Mouse (Mus musculus) neural tube, embryonic 11.5 days (tissue): Measurements from ENCODE around the gene Maml1. TPM values are rescaled to one million over a fixed set of nuclear protein-coding genes. Genes with fewer than 3 reads are reported as not detected.

ENCODE experiments used
- ATAC-seq: fragments of 200-750 bp; cut with Nextera tagmentation; 2 replicates; pipeline ENCODE4 v1.8.0; 2017; ENCODE audit warnings: moderate number of reproducible peaks, mild to moderate bottlenecking, moderate TSS enrichment, moderate library complexity; ENCODE audit not compliant: insufficient read depth, low FRiP score, low TSS enrichment
- DNase-seq: peaks from one replicate; pipeline ENCODE4 v3.0.0-alpha.2; 2015; ENCODE audit warnings: low spot score
- H3K27ac ChIP-seq: fragments of 300-500 bp; sonication (generic); 2 replicates; pipeline ENCODE4 v1.5.1; 2014; ENCODE audit warnings: low read depth, mild to moderate bottlenecking, low read length
- H3K27me3 ChIP-seq: fragments of 300-500 bp; sonication (generic); 2 replicates; pipeline ENCODE4 v1.6.1; 2014; ENCODE audit warnings: mild to moderate bottlenecking, low read length, mixed read lengths; ENCODE audit not compliant: control insufficient read depth, insufficient read depth
- H3K36me3 ChIP-seq: fragments of 300-500 bp; sonication (generic); 2 replicates; pipeline ENCODE4 v1.6.1; 2014; ENCODE audit warnings: mild to moderate bottlenecking, low read length, moderate library complexity, mixed read lengths; ENCODE audit not compliant: control insufficient read depth, insufficient read depth
- H3K4me1 ChIP-seq: fragments of 300-500 bp; sonication (generic); 2 replicates; pipeline ENCODE4 v1.6.1; 2014; ENCODE audit warnings: low read length, mixed read lengths; ENCODE audit not compliant: control insufficient read depth, insufficient read depth
- H3K4me2 ChIP-seq: fragments of 300-500 bp; sonication (generic); 2 replicates; pipeline ENCODE4 v1.6.1; 2014; ENCODE audit warnings: low read depth, mild to moderate bottlenecking, moderate library complexity
- H3K4me3 ChIP-seq: fragments of 300-500 bp; sonication (generic); 2 replicates; pipeline ENCODE4 v1.5.1; 2014; ENCODE audit warnings: low read depth, low read length
- H3K9ac ChIP-seq: fragments of 300-500 bp; sonication (generic); 2 replicates; pipeline ENCODE4 v1.6.1; 2014; ENCODE audit warnings: mild to moderate bottlenecking, low read length
- H3K9me3 ChIP-seq: fragments of 300-500 bp; sonication (generic); 2 replicates; pipeline ENCODE4 v1.6.1; 2016; ENCODE audit warnings: low read length; ENCODE audit not compliant: control insufficient read depth
- WGBS: fragments of 180-500 bp; shearing (Covaris S2); extraction: QIAGEN DNeasy Blood & Tissue Kit; methylation state at CpG from one replicate; pipeline ENCODE4 v1.1.7; 2014; 5-methylcytosine and 5-hydroxymethylcytosine counted together
- polyA plus RNA-seq: library from polyadenylated mRNA; unstranded; fragments of >200 nt; fragmentation: Nextera tagmentation; extraction: Ambion mirVana; gene quantifications from 2 replicates; pipeline ENCODE4 v1.2.1, GENCODE M21; 2014

Maml1 gene
- polyA plus RNA-seq, 1 experiment from 2014 or later = 10.7 TPM

DNA sequence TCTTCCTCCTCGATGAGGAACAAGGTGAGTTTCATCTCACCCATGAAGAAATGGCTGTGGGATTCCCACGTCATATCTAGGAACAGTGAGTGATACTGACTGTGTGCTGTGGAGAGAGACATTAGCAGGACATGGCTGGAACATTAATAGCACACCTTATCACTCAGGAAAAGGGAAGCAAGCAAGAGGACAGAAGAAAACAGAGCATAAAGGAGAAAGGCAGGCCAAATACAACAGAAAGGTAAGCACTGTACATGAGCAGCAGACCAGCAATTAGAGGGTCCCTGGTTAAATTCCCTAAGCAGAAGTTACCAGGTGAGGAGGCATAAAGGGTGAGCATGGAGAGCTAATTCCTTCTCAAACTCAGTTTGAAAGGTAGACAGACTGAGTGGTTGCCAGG lies 17.0 kb downstream of the Maml1 start:
- peaks cover 2% of the 10 kb centered on the region; the same call in 1 of the 2 replicates for H3K36me3 ChIP-seq
- no peak overlapping the region for H3K4me3 ChIP-seq
- no peaks in the 10 kb centered on the region for H3K9me3 ChIP-seq
- no peaks in the 10 kb centered on the region for H3K4me1 ChIP-seq
- ATAC-seq (no peak), DNase-seq (no peak)
- no peak overlapping the region for H3K9ac ChIP-seq
- H3K27ac ChIP-seq = no peak overlapping the region
- no peaks in the 10 kb centered on the region for H3K27me3 ChIP-seq
- no peak overlapping the region for H3K4me2 ChIP-seq
- WGBS = 92% methylated on average over 2 of the region's 2 CpGs

GRCm38 (mm10) chr11:50272819-50273218 lies 19.3 kb downstream of the Maml1 start:
- Histone ChIP-seq H3K27me3 (no peaks in the 10 kb centered on the region), H3K4me3 (no peak overlapping the region), H3K36me3 (peaks cover 2% of the 10 kb centered on the region; the same call in 1 of the 2 replicates), H3K4me1 (no peaks in the 10 kb centered on the region), H3K9me3 (no peaks in the 10 kb centered on the region), H3K9ac (no peak overlapping the region), H3K27ac (no peak overlapping the region), H3K4me2 (no peak overlapping the region)
- WGBS = 88% methylated on average over 2 of the region's 2 CpGs
- DNase-seq (no peak), ATAC-seq (no peak)

DNA sequence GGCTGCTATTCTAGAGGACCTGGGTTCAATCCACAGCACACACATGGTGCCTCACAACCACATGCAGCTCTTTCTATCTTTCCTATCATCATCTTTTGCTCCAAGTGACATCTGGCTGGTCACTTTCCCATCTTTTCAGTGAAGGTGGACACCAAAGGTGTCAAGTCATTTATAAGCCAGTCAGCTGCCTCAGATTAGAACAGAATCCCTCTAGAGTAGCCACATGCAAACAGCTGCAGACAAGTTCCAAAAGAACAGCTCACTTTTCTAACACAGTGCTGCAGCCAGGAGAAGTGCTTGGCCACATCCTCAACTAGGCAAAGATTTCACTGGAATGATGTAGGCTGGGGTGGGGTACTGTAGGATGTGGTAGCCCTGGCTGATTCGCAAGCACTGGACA lies 22.2 kb downstream of the Maml1 start:
- no peaks in the 10 kb centered on the region for H3K4me1 ChIP-seq
- H3K9me3 ChIP-seq = no peaks in the 10 kb centered on the region
- no peak overlapping the region for H3K9ac ChIP-seq
- no peak overlapping the region for H3K27ac ChIP-seq
- WGBS = 96% methylated on average over 1 of the region's 1 CpGs
- H3K4me3 ChIP-seq = no peak overlapping the region
- peaks cover 9% of the 10 kb centered on the region for H3K36me3 ChIP-seq
- H3K4me2 ChIP-seq = no peak overlapping the region
- H3K27me3 ChIP-seq = no peaks in the 10 kb centered on the region
- no peak for ATAC-seq
- DNase-seq = no peak

DNA sequence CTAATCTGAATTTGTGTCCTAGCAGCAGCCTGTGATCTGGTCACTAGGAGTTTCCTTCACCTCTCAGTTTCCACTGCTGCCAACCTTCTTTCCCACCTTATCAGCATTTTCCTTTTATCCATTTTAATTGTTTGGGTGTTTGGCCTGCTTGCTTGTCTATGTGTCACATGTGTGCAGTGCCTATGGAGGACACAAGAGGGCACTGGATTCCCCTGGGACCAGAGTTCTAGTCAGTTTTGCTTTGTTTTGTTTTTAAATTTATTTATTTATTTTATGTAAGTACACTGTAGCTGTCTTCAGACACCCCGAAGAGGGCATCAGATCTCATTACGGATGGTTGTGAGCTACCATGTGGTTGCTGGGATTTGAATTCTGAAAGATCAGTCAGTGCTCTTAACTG lies 22.9 kb downstream of the Maml1 start:
- no peak overlapping the region for H3K4me2 ChIP-seq
- no peaks in the 10 kb centered on the region for H3K4me1 ChIP-seq
- H3K4me3 ChIP-seq = no peak overlapping the region
- no peaks in the 10 kb centered on the region for H3K27me3 ChIP-seq
- peaks cover 12% of the 10 kb centered on the region for H3K36me3 ChIP-seq
- DNase-seq (no peak), ATAC-seq (no peak)
- 85% methylated on average over 2 of the region's 2 CpGs for WGBS
- no peak overlapping the region for H3K27ac ChIP-seq
- no peaks in the 10 kb centered on the region for H3K9me3 ChIP-seq
- H3K9ac ChIP-seq = no peak overlapping the region

DNA sequence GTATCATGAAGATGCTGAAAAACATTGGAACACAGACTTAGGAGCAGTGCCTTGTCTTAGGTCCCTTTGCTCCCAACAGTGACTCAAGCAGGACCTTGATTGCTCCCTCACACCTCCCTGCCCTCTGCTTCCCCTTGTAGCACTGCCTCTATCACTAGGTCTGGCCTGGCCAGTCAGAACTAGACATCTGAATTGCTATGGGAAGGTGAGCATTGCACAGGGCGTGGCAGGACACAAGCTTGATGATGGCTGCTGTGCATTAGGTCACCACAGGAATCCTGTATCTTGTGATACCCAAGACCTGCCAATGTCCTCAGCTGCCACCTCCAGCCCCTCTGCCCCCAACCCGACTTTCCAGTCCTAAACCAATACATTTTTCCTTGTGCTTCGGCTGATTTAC lies 25.1 kb downstream of the Maml1 start:
- Histone ChIP-seq H3K4me1 (no peaks in the 10 kb centered on the region), H3K9me3 (no peaks in the 10 kb centered on the region), H3K4me2 (no peak overlapping the region), H3K4me3 (no peak overlapping the region), H3K9ac (no peak overlapping the region), H3K27me3 (no peaks in the 10 kb centered on the region), H3K27ac (no peak overlapping the region), H3K36me3 (peaks cover 21% of the 10 kb centered on the region)
- ATAC-seq = no peak
- WGBS = 93% methylated on average over 3 of the region's 3 CpGs
- DNase-seq = no peak

DNA sequence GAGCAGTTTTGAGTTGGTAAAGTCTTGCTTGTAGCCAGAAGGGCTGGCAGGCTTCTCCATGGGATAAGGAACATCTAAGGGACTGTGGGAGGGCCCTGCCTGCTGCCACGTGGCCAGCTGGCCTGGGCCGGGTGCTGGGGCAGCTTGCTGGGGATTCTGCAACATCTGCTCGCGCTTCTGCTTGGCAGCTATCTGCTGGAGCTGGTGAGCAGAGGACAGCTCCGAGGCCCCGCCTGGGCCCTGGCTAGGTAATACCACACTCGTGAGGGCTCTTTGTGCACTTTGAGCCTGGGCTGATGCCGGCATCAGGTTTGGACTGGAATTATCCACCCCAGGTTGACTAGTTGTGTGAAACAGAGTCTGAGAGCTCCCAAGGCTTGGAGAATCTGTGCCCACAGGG lies 26.2 kb downstream of the Maml1 start:
- ATAC-seq (no peak), DNase-seq (no peak)
- H3K4me3 ChIP-seq = no peak overlapping the region
- no peak overlapping the region for H3K27ac ChIP-seq
- H3K4me1 ChIP-seq = no peaks in the 10 kb centered on the region
- no peaks in the 10 kb centered on the region for H3K9me3 ChIP-seq
- no peaks in the 10 kb centered on the region for H3K27me3 ChIP-seq
- no peak overlapping the region for H3K4me2 ChIP-seq
- H3K36me3 ChIP-seq = peaks cover 30% of the 10 kb centered on the region
- H3K9ac ChIP-seq = no peak overlapping the region
- 94% methylated on average over 8 of the region's 8 CpGs for WGBS

DNA sequence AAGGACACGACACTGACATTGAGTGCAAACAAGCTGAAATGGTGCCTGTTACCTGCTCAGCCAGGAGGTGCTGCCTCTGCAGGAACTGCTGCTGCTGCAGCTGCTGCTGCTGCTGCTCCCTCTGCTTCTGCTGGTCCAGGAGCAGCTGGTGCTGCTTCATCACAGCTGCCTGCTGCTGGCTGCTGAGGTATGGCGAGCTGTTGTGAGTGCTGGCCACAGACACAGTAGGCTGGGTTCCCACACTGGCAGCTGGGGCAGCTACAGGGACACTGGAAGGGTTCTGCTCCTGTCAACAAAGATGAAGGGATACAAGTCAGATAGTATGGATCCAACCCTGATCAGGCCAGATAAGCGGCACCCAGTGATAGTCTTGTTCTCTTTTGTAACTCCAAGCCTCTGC lies 28.9 kb downstream of the Maml1 start:
- ATAC-seq = no peak
- Histone ChIP-seq H3K36me3 (peaks cover 36% of the 10 kb centered on the region), H3K27me3 (no peaks in the 10 kb centered on the region)

GRCm38 (mm10) chr11:50262020-50262419 lies 30.1 kb downstream of the Maml1 start:
- Histone ChIP-seq H3K9ac (no peak overlapping the region), H3K4me1 (no peaks in the 10 kb centered on the region), H3K36me3 (peaks cover 43% of the 10 kb centered on the region), H3K27ac (no peak overlapping the region), H3K4me2 (no peak overlapping the region), H3K4me3 (no peak overlapping the region), H3K9me3 (no peaks in the 10 kb centered on the region), H3K27me3 (no peaks in the 10 kb centered on the region)
- DNase-seq (no peak), ATAC-seq (no peak)
- WGBS = 90% methylated on average over 4 of the region's 4 CpGs

More for the DNA sequence above, 28.9 kb downstream of the Maml1 start:
- H3K9ac ChIP-seq = no peak overlapping the region
- no peak overlapping the region for H3K27ac ChIP-seq
- no peaks in the 10 kb centered on the region for H3K9me3 ChIP-seq
- DNase-seq = no peak
- H3K4me2 ChIP-seq = no peak overlapping the region
- 89% methylated on average over 3 of the region's 3 CpGs for WGBS
- no peak overlapping the region for H3K4me3 ChIP-seq
- no peaks in the 10 kb centered on the region for H3K4me1 ChIP-seq

DNA sequence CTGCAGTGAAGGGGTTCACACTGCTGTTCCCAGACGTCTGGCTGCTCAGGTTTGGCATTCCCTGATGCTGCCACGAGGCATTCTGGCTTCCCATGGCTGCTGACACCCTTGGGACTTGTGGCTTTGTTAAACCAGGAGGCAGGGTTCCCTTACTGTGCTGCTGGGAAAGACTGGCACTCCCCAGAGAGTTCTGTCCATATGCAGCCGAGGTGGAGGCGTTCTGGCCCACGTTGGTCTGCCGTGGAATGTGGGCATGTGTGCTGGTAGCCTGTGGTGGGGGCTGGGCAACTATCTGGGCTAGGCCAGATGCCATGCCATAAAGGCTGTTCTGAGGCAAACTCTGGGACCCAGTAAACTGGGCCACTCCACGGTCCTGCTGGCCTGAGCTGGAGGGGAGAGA lies 33.8 kb downstream of the Maml1 start:
- Histone ChIP-seq H3K9ac (no peak overlapping the region), H3K4me1 (no peaks in the 10 kb centered on the region), H3K27me3 (no peaks in the 10 kb centered on the region), H3K9me3 (no peaks in the 10 kb centered on the region), H3K4me3 (no peak overlapping the region), H3K36me3 (peaks cover 36% of the 10 kb centered on the region), H3K4me2 (no peak overlapping the region), H3K27ac (no peak overlapping the region)
- no peak for ATAC-seq
- 97% methylated on average over 7 of the region's 7 CpGs for WGBS
- no peak for DNase-seq
